Mouse (Mus musculus) bone marrow macrophage, adult 2 months (primary cell): ENCODE measurements at regions not wholly inside any gene's neighbourhood (a gene's known extent, or its start where the extent isn't known, plus 50 kb on each side); places are given as distances from the start of the nearest gene placed in this dataset.

Experiments
- CTCF ChIP-seq: IDR thresholded peaks from 2 replicates; pipeline ENCODE4 v1.5.1; 2012; ENCODE audit warnings: low read depth, mild to moderate bottlenecking, low read length, moderate library complexity
- POLR2A ChIP-seq: IDR thresholded peaks from 2 replicates; pipeline ENCODE4 v1.6.1; 2012; ENCODE audit warnings: mild to moderate bottlenecking, low read depth, low read length, borderline replicate concordance

DNA sequence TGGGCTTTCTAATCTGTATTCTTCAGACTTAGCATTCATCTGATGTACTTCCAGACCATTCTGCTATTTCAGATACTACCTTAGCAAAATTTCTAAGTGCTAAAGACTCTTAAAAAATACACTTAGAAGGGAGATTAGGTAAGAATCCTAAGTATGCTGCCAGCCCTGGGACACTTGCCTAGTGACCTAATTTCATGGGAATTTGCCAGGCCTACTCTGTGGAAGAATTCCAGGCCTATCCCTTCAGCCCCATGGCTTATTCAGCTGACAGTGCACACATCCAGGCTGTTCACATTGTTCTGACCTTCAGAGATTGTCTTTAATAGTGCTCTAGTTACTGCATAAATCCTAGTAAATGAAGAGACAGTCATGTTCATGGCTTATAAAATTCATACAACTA is 138.9 kb upstream of the Nrp1 start:
- TF ChIP-seq POLR2A: no peak
- TF ChIP-seq CTCF: no peak
